Mouse (Mus musculus) stomach, postnatal 0 days (tissue): Measurements from ENCODE around the gene Atp2a3.

ENCODE experiments used
- CTCF ChIP-seq: IDR thresholded peaks from 2 replicates; pipeline ENCODE4 v1.5.1; 2016; ENCODE audit warnings: antibody characterized with exemption, low read depth, mild to moderate bottlenecking, moderate library complexity
- EP300 ChIP-seq: optimal IDR thresholded peaks from 2 replicates; pipeline ENCODE3; 2016; ENCODE audit warnings: antibody characterized with exemption

DNA sequence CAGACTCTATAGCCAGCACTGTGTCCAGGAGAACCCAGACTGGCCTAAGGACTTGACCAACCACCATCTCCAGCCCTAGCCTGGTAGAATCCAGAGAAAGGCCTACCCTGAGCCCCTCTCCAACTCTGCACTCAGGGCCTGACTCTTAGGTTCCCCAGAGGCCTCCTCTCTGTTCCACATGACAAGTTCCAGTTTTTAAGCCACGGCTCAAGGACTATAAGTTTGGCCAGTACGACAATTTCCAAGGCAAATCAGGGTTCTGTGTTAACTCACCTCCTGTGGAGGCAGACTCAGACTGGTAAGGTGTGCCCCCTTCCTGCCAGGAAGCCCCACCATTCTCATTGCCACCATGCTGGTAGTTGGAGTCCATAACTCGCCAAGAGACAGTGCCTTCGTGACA is 6.8 kb upstream of the Atp2a3 start:
- no peak for TF ChIP-seq CTCF
- no peak for TF ChIP-seq EP300
